Mouse (Mus musculus) adrenal gland, adult 8-10 months (tissue): ENCODE results near the gene Gm10944. TPM values are rescaled to one million over a fixed set of nuclear protein-coding genes. Genes with fewer than 3 reads are reported as not detected.
A peak's percentile ranks its signal among the peaks of the same experiment; 100 is the strongest.

Experiments
- DNase-seq: peaks from one replicate; pipeline ENCODE4 v3.0.0; 2022
- total RNA-seq, 4 experiments: library from RNA; stranded (reverse); gene quantifications; 2 replicates each; pipeline ENCODE4 v1.2.4; 2022

The Gm10944 gene
- not detected for total RNA-seq

DNA sequence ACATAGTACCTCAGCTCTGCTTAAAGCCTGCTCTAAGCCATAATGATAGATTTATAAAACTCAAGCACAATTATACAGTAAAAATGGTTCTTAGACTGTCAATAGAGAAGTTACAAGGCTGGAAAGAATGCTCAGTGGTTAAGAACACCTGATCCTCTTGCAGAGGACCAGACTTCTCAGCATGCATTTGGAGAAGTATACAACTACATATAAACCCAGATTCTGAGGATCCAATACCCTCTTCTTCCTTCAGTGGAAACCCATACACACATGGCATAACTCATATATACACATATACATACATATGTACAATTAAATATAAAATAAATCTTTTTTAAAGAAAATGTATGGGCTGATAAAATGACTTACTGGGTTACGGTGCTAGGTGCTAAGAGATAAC lies at the start of gene Gm10944:
Gm10944 (plus strand) TSS at position 301 of the 400 bp plus-strand sequence.
- no peak for DNase-seq

DNA sequence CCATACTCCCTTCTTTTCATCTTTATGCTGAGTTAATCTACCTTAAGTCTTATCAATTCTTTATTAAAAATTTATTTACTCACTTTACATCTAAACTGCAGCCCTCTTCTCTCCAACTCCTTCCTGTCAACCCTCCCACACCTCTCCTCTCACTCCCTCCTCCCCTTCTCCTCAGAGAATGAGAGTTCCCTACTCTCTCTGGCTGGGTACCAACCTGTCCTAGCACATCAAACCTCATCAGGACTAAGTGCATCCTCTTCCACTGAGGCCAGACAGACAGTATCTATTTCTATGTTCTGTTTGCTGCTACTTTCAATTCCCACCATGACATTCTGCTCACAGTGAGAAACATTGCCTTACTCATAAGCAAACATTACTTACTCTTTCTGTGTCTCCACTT lies 25.2 kb upstream of the Gm10944 start:
- DNase-seq, result no peak

GRCm38 (mm10) chr10:10656621-10657020 lies 24.5 kb upstream of the Gm10944 start:
- DNase-seq, result no peak

DNA sequence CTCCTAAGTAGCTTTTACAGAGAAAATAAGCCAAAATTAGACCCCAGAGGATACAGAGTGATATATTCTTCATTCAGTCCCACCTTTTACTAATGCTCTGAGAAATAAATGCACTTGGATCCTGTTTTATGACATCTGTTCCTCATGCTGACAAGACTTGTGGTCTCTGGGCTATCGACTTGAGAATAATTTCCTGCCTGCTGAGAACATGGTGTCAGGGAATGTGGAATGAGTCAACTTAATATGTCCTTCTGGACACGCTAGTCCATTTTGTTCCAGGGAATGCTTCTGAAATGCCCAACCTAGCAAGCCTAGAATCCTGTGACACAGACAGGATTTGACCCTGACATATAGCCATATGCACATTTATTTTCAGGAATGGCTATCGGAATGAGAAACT lies 22.0 kb upstream of the Gm10944 start:
- no peak for DNase-seq

- DNase-seq, result no peak
Measured at GRCm38 (mm10) chr10:10659976-10660375, 21.2 kb upstream of the Gm10944 start.

DNA sequence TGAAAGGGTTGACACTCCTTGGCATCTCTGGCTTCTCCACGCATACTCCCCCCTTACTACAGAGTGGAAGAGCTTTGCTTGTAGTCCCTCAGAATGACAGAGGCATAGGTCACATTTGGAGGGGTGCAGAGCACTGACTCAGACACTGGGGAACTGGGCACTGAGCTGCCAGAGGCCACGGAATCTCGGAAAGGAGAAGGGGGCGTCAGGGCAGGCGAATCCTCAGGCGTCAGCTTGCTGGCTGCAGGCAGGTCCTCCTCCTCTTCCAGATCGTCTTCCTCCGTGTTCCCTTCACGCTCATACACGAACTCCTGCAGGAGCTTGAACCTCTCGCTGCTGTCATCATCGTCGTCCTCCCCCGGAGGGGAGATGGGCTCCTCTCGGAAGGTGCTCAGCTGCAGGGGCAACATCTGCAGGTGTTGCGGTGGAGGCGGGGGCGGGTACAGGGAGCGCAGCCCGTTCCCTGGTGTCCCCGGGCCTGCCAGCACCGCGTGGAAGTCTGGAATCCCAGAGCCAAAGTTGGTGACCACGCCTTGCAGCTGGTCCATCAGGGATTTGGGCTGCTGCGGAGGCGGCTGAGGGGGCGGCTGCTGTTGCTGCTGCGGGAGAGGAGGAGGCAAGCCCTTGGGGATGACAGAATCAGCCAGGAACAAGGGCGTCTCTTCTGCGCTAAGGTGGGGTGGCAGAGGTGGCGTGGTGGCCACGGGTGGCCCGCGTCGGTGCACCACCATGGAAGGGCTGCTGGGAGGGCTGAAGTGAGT lies 7.9 kb downstream of the Gm10944 start:
- no peak for DNase-seq

DNA sequence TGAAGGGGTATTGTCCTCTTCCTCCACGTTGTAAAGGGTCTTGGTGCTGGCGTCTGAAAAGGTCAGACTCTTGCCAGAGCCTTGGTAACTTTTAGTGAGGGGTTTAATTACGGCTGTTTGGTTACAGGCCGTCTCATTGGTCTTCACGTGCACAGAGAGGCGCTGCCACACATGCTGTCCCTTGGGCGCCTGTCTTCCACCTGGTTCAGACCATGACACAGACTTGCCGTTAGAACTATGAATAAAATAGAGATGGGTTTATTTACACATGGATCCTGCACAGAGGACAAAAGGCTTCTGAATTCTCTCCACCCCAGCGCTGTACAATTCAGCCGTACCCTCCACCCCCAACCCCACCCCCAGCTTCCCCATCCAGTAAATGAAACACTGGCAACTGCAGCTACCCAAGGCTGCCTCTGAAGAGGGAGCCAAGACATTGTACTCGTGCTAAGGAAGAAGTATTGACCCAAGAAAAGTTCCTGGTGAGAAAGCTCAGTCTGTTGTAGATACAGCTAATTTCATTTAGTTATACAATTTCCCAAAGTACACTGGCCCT lies 8.6 kb downstream of the Gm10944 start:
- DNase-seq, result no peak

- no peak for DNase-seq
Measured at GRCm38 (mm10) chr10:10697497-10697896, 16.3 kb downstream of the Gm10944 start.

DNA sequence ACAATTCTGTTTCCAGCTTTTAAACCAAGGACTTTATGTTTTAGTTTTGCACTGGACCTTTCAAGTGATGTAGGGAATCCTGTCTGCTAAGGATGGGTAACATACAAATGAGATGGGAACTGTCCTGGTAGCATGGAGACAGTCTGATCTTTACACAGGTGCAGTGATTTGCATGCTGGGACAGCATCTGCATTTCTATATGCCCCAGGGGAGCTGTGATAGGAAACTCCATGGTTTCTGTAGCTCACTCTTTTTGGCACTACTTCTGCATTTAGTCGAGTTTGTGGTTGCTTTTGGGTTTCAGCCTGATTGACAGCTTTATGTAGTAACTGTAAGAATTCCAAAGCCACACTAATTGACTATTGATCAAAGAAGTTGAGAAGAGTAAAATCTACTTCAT lies 19.8 kb downstream of the Gm10944 start:
- DNase-seq, result no peak

GRCm38 (mm10) chr10:10701326-10701725 lies 20.2 kb downstream of the Gm10944 start:
- no peak for DNase-seq

DNA sequence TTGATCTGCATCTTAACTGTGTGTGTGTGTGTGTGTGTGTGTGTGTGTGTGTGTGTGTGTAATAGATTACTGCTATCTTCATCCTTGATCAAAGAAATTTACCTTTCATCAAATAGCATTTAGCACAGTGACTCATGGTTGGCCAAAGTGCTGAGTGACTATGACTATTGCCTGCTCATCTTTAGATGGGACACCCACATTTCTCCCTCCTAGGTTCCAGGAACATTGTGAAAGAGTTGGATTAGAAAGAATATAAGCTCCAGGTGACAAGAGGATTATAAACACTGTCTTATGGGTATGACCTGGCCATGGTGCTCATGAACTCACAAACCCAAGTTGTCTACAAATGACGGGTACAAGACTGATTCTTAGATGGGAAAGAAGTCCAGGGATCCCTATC lies 26.9 kb downstream of the Gm10944 start:
- DNase-seq, result no peak

DNA sequence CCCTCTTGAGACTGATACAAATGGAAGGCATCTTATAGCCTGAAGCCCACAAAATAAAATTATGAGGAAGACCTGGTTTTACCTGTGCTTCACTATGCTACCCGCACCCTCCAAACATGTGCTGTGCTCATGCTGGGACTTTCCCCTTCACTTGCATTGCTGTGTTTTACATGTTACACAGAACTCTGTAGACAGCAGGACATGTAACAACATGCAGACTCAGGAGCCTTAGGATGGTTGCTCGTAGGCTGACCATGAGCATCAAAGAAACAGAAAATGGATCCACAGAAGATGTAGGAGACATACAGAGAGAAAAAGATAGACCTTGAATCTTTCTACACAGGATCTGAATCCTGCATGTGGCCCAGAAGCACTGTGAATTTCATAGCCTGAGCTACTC lies 29.2 kb downstream of the Gm10944 start:
- DNase-seq, result no peak

- no peak for DNase-seq
Measured at GRCm38 (mm10) chr10:10710837-10711236, 29.7 kb downstream of the Gm10944 start.

- DNase-seq, result peak; percentile 47
Measured at GRCm38 (mm10) chr10:10726501-10726900, 45.4 kb downstream of the Gm10944 start.

Other genes starting within 250 kb of the Gm10944 start
- 1 to 10 TPM in 2 of 4 experiments, under 1 TPM in 2; 0.52 to 1.8 (median 1.0) TPM for gene Adgb, start 209.0 kb upstream of the Gm10944 start, total RNA-seq
- 1 to 10 TPM; 5.1 to 9.8 (median 7.1) TPM for gene Rab32, start 123.1 kb upstream of the Gm10944 start, total RNA-seq